22 mouse cellular contexts compared by ENCODE assay signal in the genomic region with DNA sequence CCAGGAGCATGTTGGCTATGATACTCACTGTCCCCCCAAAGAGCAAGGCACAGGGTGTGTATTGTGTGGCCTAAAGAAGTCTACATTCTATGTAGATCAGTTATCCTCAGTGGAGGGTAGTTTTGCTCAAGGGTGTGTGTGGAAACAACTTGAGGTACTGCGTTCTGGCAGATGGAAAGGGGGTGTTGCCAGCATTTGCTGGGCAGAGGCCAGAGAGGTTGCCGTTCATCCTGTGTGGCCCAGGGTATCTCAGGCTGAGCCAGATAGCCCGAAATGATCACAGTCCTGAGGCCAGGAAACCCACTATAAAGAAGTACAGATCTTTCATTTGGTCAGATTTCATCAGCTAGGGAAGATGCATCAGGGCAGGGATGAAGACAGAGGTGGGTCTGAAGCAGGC. TPM values are rescaled to one million over a fixed set of nuclear protein-coding genes. Genes with fewer than 3 reads are reported as not detected.
DNase-seq lines count a peak whose midpoint lies in the region; ATAC-seq and TF ChIP-seq lines count a peak whose summit lies in the region.
"Had no signal": no experiment of that assay in that cellular context is flagged by ENCODE, and none has a peak within 500 bp of the region (broad histone marks: within the 10 kb centered on the region; RNA-seq: fewer than 3 reads in every experiment).

No protein-coding gene starts in this region.

- WGBS in cerebellum, adult 2 months: 10% methylated on average over 3 of the region's 3 CpGs
- WGBS in embryonic facial prominence, embryonic 13.5 days: 51% methylated on average over 3 of the region's 3 CpGs

- intact Hi-C loops in gastrocnemius, adult 2 months (cut with DNase I): no loop called here
- intact Hi-C loops in heart, postnatal 36 days (cut with DNase I): no loop called here

- DNase-seq in gastrocnemius, adult 2 months: peak; percentile 34
- no peak for DNase-seq in gastrocnemius, postnatal 10 days
- peak; percentile 18 for DNase-seq in brain, adult 2 months (ENCODE audit: low read depth, low spot score)
- peak; percentile 40 to 62 for DNase-seq in cerebellum, adult 2 months
- DNase-seq in natural killer cell, adult 2 months (ENCODE audit: low spot score in 2 of 2): no peak
- DNase-seq in ovary, postnatal 36 days (ENCODE audit: low spot score): no peak
- no peak for DNase-seq in heart, postnatal 36 days
- DNase-seq: adrenal gland, postnatal 36 days; gastrocnemius, postnatal 25 days; heart, adult 2 months; kidney, adult 8-10 months; kidney, postnatal 4 days; lung, postnatal 10 days; right cerebral cortex, postnatal 25 days; thymus, adult 2 months had no signal

- H3K4me1 ChIP-seq in cerebellum, adult 2 months (ENCODE audit: control insufficient read depth, insufficient read depth, low read length): peaks cover 18% of the 10 kb centered on the region
- H3K4me1 ChIP-seq in embryonic facial prominence, embryonic 13.5 days: peaks cover 50% of the 10 kb centered on the region
- H3K4me1 ChIP-seq: hindbrain, embryonic 12.5 days had no signal

- no peaks in the 10 kb centered on the region for H3K27me3 ChIP-seq in cerebellum, adult 2 months (ENCODE audit: control insufficient read depth, insufficient read depth, low read length)
- no peaks in the 10 kb centered on the region for H3K27me3 ChIP-seq in embryonic facial prominence, embryonic 13.5 days
- H3K27me3 ChIP-seq: hindbrain, embryonic 12.5 days; Patski; stomach, embryonic 15.5 days had no signal

- H3K9ac ChIP-seq in embryonic facial prominence, embryonic 13.5 days: no peak overlapping the region
- H3K9ac ChIP-seq: hindbrain, embryonic 12.5 days; stomach, embryonic 15.5 days had no signal

- TF ChIP-seq CTCF in gastrocnemius, adult 2 months (IDR thresholded peaks at IDR 0.05): no peak
- TF ChIP-seq CTCF in cerebellum, adult 2 months (IDR thresholded peaks at IDR 0.05; ENCODE audit: borderline replicate concordance, insufficient read depth, low read depth, low read length): no peak

- no peaks in the 10 kb centered on the region for H3K9me3 ChIP-seq in embryonic facial prominence, embryonic 13.5 days
- H3K9me3 ChIP-seq: hindbrain, embryonic 12.5 days; stomach, embryonic 15.5 days had no signal

- H3K27ac ChIP-seq in gastrocnemius, adult 2 months: no peak overlapping the region
- H3K27ac ChIP-seq in cerebellum, adult 2 months (ENCODE audit: insufficient read depth, low read length): no peak overlapping the region
- peak overlapping the region; percentile 60; the same call in 1 of the 2 replicates for H3K27ac ChIP-seq in embryonic facial prominence, embryonic 13.5 days
- H3K27ac ChIP-seq: heart, adult 2 months; hindbrain, embryonic 12.5 days; stomach, embryonic 15.5 days had no signal

- ATAC-seq in embryonic facial prominence, embryonic 13.5 days (ENCODE audit: insufficient number of reproducible peaks, insufficient read depth, low FRiP score, low TSS enrichment, low read depth): 0 out of 2 replicates have a peak, but pooled peaks have one; percentile 15
- ATAC-seq: inflammation-experienced regulatory T-cells, adult 6 months; midbrain, embryonic 16.5 days; Patski had no signal

- no peak for TF ChIP-seq POLR2A in cerebellum, adult 2 months (IDR thresholded peaks at IDR 0.05; ENCODE audit: borderline replicate concordance, insufficient read depth, low read length)

- H3K4me3 ChIP-seq in gastrocnemius, adult 2 months: no peak overlapping the region
- no peak overlapping the region for H3K4me3 ChIP-seq in cerebellum, adult 2 months (replicated peaks; ENCODE audit: insufficient read depth, low read depth, low read length)
- no peak overlapping the region for H3K4me3 ChIP-seq in embryonic facial prominence, embryonic 13.5 days
- H3K4me3 ChIP-seq: heart, adult 2 months; hindbrain, embryonic 12.5 days; stomach, embryonic 15.5 days had no signal

- H3K4me2 ChIP-seq in embryonic facial prominence, embryonic 13.5 days: no peak overlapping the region
- H3K4me2 ChIP-seq: hindbrain, embryonic 12.5 days; stomach, embryonic 15.5 days had no signal

- H3K36me3 ChIP-seq in embryonic facial prominence, embryonic 13.5 days: no peaks in the 10 kb centered on the region
- H3K36me3 ChIP-seq: hindbrain, embryonic 12.5 days; stomach, embryonic 15.5 days had no signal

RNA-seq across cellular contexts. Expression of gene Col5a1, which starts 13.9 kb away (rescaled TPM):
- total RNA-seq in gastrocnemius, adult 2 months (2021): 10 to 100 TPM; 15.9 to 20.9 TPM
- total RNA-seq in gastrocnemius, postnatal 10 days (2021): 100 to 1,000 TPM; 204 to 280 TPM
- polyA plus RNA-seq in cerebellum, adult 2 months (2012; rRNA removed): 12.9 and 15.3 TPM in 2 replicates
- polyA plus RNA-seq in embryonic facial prominence, embryonic 13.5 days (2015; fragmentation: Nextera tagmentation; extraction: Ambion mirVana): 104 and 111 TPM in 2 replicates
- total RNA-seq in heart, postnatal 36 days (2021): 10 to 100 TPM; 35.8 to 42.4 TPM
- total RNA-seq: neutrophil, adult 5-6 weeks had no signal
- polyA plus RNA-seq: inflammation-experienced regulatory T-cells, adult 6 months had no signal

Comparison
In these comparisons a context has a peak if more than half of its experiments do, and no peak if none do; other contexts are left out.
1. DNase-seq: peak in gastrocnemius, adult 2 months (single experiment), brain, adult 2 months (single experiment) and cerebellum, adult 2 months (2 of 2); none in gastrocnemius, postnatal 10 days (single experiment), natural killer cell, adult 2 months (0 of 2), ovary, postnatal 36 days (single experiment) and heart, postnatal 36 days (0 of 2).
2. RNA of gene Col5a1, which starts 13.9 kb away (total RNA-seq): 204 to 280 TPM in gastrocnemius, postnatal 10 days; 35.8 to 42.4 TPM in heart, postnatal 36 days and 15.9 to 20.9 TPM in gastrocnemius, adult 2 months; every median in the first group is over 4 times any median in the second.